ENCODE assay signal across 19 mouse cellular contexts in genomic region chr17:8225166-8225565, GRCm38 (mm10). TPM values are rescaled to one million over a fixed set of nuclear protein-coding genes. Genes with fewer than 3 reads are reported as not detected.
A peak's percentile ranks its signal among the peaks of the same experiment; 100 is the strongest.
DNase-seq lines count a peak whose midpoint lies in the region; ATAC-seq and TF ChIP-seq lines count a peak whose summit lies in the region.
"Had no signal": no experiment of that assay in that cellular context is flagged by ENCODE, and none has a peak within 500 bp of the region (broad histone marks: within the 10 kb centered on the region; RNA-seq: fewer than 3 reads in every experiment).

No protein-coding gene starts in this region.

- peaks cover 1% of the 10 kb centered on the region; the same call in 1 of the 2 replicates for H3K4me1 ChIP-seq in liver, adult 2 months (ENCODE audit: control insufficient read depth, insufficient read depth, low read length)
- H3K4me1 ChIP-seq in liver, embryonic 12.5 days: no peaks in the 10 kb centered on the region
- peaks cover 5% of the 10 kb centered on the region for H3K4me1 ChIP-seq in bone marrow, adult 2 months (ENCODE audit: control insufficient read depth, insufficient read depth, low read length)
- H3K4me1 ChIP-seq in cerebellum, adult 2 months (ENCODE audit: control insufficient read depth, insufficient read depth, low read length): no peaks in the 10 kb centered on the region
- H3K4me1 ChIP-seq: forebrain, embryonic 13.5 days; hindbrain, embryonic 13.5 days had no signal

- no peaks in the 10 kb centered on the region for H3K79me2 ChIP-seq in liver, adult 2 months (ENCODE audit: control insufficient read depth, insufficient read depth, low read length)

- no peak overlapping the region for H3K4me2 ChIP-seq in liver, embryonic 12.5 days
- H3K4me2 ChIP-seq: forebrain, embryonic 13.5 days; hindbrain, embryonic 13.5 days; kidney, embryonic 15.5 days had no signal

- WGBS in liver, adult 2 months: 80% methylated on average over 2 of the region's 2 CpGs
- 81% methylated on average over 2 of the region's 2 CpGs for WGBS in liver, embryonic 12.5 days (ENCODE audit: insufficient replicate concordance)
- WGBS in bone marrow, adult 2 months: 67% methylated on average over 2 of the region's 2 CpGs
- 95% methylated on average over 2 of the region's 2 CpGs for WGBS in cerebellum, adult 2 months

- no peak overlapping the region for H3K9ac ChIP-seq in liver, adult 2 months (ENCODE audit: low read depth, low read length)
- no peak overlapping the region for H3K9ac ChIP-seq in liver, embryonic 12.5 days
- H3K9ac ChIP-seq: forebrain, embryonic 13.5 days; hindbrain, embryonic 13.5 days; kidney, embryonic 15.5 days; liver, embryonic 14.5 days had no signal

- peak; percentile 10 for DNase-seq in liver, adult 2 months (ENCODE audit: extremely low read depth, low read depth, low spot score)
- DNase-seq in A20 (ENCODE audit: low read depth, low spot score): peak; percentile 57
- DNase-seq in cerebellum, adult 2 months: no peak
- no peak for DNase-seq in T-cell, adult 2 months (ENCODE audit: low spot score)
- DNase-seq: adrenal gland, adult 2 months; cerebellum, postnatal 10 days; gastrocnemius, postnatal 25 days; heart, postnatal 14 days; left cerebral cortex, postnatal 4 days; midbrain, embryonic 14.5 days had no signal

- H3K36me3 ChIP-seq in liver, adult 2 months (ENCODE audit: control insufficient read depth, insufficient read depth, low read length): no peaks in the 10 kb centered on the region
- H3K36me3 ChIP-seq in liver, embryonic 12.5 days: no peaks in the 10 kb centered on the region
- H3K36me3 ChIP-seq: heart, embryonic 10.5 days; hindbrain, embryonic 13.5 days; kidney, embryonic 15.5 days had no signal

- TF ChIP-seq CTCF in liver, adult 2 months (IDR thresholded peaks at IDR 0.05; ENCODE audit: low read depth, low read length): no peak
- no peak for TF ChIP-seq CTCF in bone marrow, adult 2 months (IDR thresholded peaks at IDR 0.05; ENCODE audit: control insufficient read depth, insufficient read depth, low read length)
- TF ChIP-seq CTCF in cerebellum, adult 2 months (IDR thresholded peaks at IDR 0.05; ENCODE audit: borderline replicate concordance, insufficient read depth, low read depth, low read length): no peak

- H3K9me3 ChIP-seq in liver, embryonic 12.5 days (replicated peaks): no peaks in the 10 kb centered on the region
- H3K9me3 ChIP-seq: forebrain, embryonic 13.5 days; heart, embryonic 10.5 days; hindbrain, embryonic 13.5 days; kidney, embryonic 15.5 days had no signal

- no peak for TF ChIP-seq POLR2A in liver, adult 2 months (IDR thresholded peaks at IDR 0.05; ENCODE audit: extremely low read depth, insufficient read depth, low read length)
- TF ChIP-seq POLR2A in bone marrow, adult 2 months (IDR thresholded peaks at IDR 0.05; ENCODE audit: borderline replicate concordance, control insufficient read depth, low read depth, low read length): no peak
- no peak for TF ChIP-seq POLR2A in cerebellum, adult 2 months (IDR thresholded peaks at IDR 0.05; ENCODE audit: borderline replicate concordance, insufficient read depth, low read length)

- H3K27ac ChIP-seq in liver, adult 2 months (replicated peaks; ENCODE audit: insufficient read depth, low read depth, low read length): no peak overlapping the region
- no peak overlapping the region for H3K27ac ChIP-seq in liver, embryonic 12.5 days
- H3K27ac ChIP-seq in bone marrow, adult 2 months (ENCODE audit: control insufficient read depth, insufficient read depth, low read depth, low read length, poor library complexity): peak overlapping the region; percentile 77; the same call in 1 of the 2 replicates
- no peak overlapping the region for H3K27ac ChIP-seq in cerebellum, adult 2 months (ENCODE audit: insufficient read depth, low read length)
- H3K27ac ChIP-seq: forebrain, embryonic 13.5 days; heart, embryonic 10.5 days; hindbrain, embryonic 13.5 days; kidney, embryonic 15.5 days; liver, embryonic 14.5 days had no signal

- no peak overlapping the region for H3K4me3 ChIP-seq in liver, adult 2 months (ENCODE audit: insufficient read depth, low read depth, low read length)
- H3K4me3 ChIP-seq in liver, embryonic 12.5 days: no peak overlapping the region
- H3K4me3 ChIP-seq in bone marrow, adult 2 months (replicated peaks; ENCODE audit: control insufficient read depth, low read depth, low read length): no peak overlapping the region
- no peak overlapping the region for H3K4me3 ChIP-seq in cerebellum, adult 2 months (replicated peaks; ENCODE audit: insufficient read depth, low read depth, low read length)
- H3K4me3 ChIP-seq: forebrain, embryonic 13.5 days; heart, embryonic 10.5 days; hindbrain, embryonic 13.5 days; kidney, embryonic 15.5 days had no signal

- ATAC-seq in liver, embryonic 12.5 days: no peak
- ATAC-seq in megakaryocyte progenitor cell, adult 5-6 weeks (replicated peaks; ENCODE audit: poor library complexity): peak; percentile 86
- ATAC-seq: forebrain, embryonic 13.5 days had no signal

- no peaks in the 10 kb centered on the region for H3K27me3 ChIP-seq in liver, adult 2 months (ENCODE audit: control insufficient read depth, insufficient read depth, low read length)
- H3K27me3 ChIP-seq in liver, embryonic 12.5 days (replicated peaks): 0 out of 2 replicates have a peak, but pooled peaks cover 3% of the 10 kb centered on the region
- H3K27me3 ChIP-seq in cerebellum, adult 2 months (ENCODE audit: control insufficient read depth, insufficient read depth, low read length): no peaks in the 10 kb centered on the region
- H3K27me3 ChIP-seq: forebrain, embryonic 13.5 days; hindbrain, embryonic 13.5 days; kidney, embryonic 15.5 days had no signal

RNA-seq across cellular contexts. Expression of gene Ccr6, which starts 10.7 kb away (rescaled TPM):
- 0.60 TPM in 1 of 2 replicates, not detected in the other for total RNA-seq in liver, adult 2 months (2014; rRNA removed)
- polyA plus RNA-seq in liver, adult 2 months (2012; rRNA removed): 0.17 and 0.20 TPM in 2 replicates
- polyA plus RNA-seq in liver, embryonic 12.5 days (2016; fragmentation: Nextera tagmentation; extraction: Ambion mirVana): 0.22 TPM in 1 of 2 replicates, not detected in the other
- polyA plus RNA-seq in bone marrow, adult 2 months (2011; ENCODE audit: insufficient read depth, insufficient read length, low replicate concordance, missing spikeins): not detected in 2 replicates
- total RNA-seq in megakaryocyte progenitor cell, adult 5-6 weeks (2015): not detected in 2 replicates
- not detected in 2 replicates for total RNA-seq in megakaryocyte progenitor cell, adult 5-6 weeks (2017)
- not detected in 2 replicates for polyA plus RNA-seq in cerebellum, adult 2 months (2012; rRNA removed)
- total RNA-seq: adrenal gland, adult 2 months; gastrocnemius, postnatal 25 days; heart, postnatal 14 days; left cerebral cortex, postnatal 4 days; MEL had no signal
- polyA plus RNA-seq: forebrain, embryonic 13.5 days; heart, embryonic 10.5 days; hindbrain, embryonic 13.5 days; kidney, embryonic 15.5 days; midbrain, embryonic 14.5 days had no signal

RNA-seq across cellular contexts. Expression of gene Mpc1, which starts 57.5 kb away (rescaled TPM):
- 690 and 762 TPM in 2 replicates for total RNA-seq in liver, adult 2 months (2014; rRNA removed)
- polyA plus RNA-seq in liver, adult 2 months (2012; rRNA removed): 305 and 352 TPM in 2 replicates
- polyA plus RNA-seq in liver, embryonic 12.5 days (2016; fragmentation: Nextera tagmentation; extraction: Ambion mirVana): 102 and 104 TPM in 2 replicates
- polyA plus RNA-seq in bone marrow, adult 2 months (2011; ENCODE audit: insufficient read depth, insufficient read length, low replicate concordance, missing spikeins): 26.7 and 40.1 TPM in 2 replicates
- 234 and 269 TPM in 2 replicates for total RNA-seq in megakaryocyte progenitor cell, adult 5-6 weeks (2015)
- total RNA-seq in megakaryocyte progenitor cell, adult 5-6 weeks (2017): 143 and 175 TPM in 2 replicates
- polyA plus RNA-seq in cerebellum, adult 2 months (2012; rRNA removed): 524 and 528 TPM in 2 replicates

RNA-seq across cellular contexts. Expression of gene Fgfr1op, which starts 59.9 kb away (rescaled TPM):
- total RNA-seq in liver, adult 2 months (2014; rRNA removed): 10.5 TPM in 2 replicates
- polyA plus RNA-seq in liver, adult 2 months (2012; rRNA removed): 1.8 and 2.1 TPM in 2 replicates
- polyA plus RNA-seq in liver, embryonic 12.5 days (2016; fragmentation: Nextera tagmentation; extraction: Ambion mirVana): 18.2 and 18.8 TPM in 2 replicates
- polyA plus RNA-seq in bone marrow, adult 2 months (2011; ENCODE audit: insufficient read depth, insufficient read length, low replicate concordance, missing spikeins): 23.3 and 24.2 TPM in 2 replicates
- 44.8 and 47.1 TPM in 2 replicates for total RNA-seq in megakaryocyte progenitor cell, adult 5-6 weeks (2015)
- total RNA-seq in megakaryocyte progenitor cell, adult 5-6 weeks (2017): 49.2 and 57.0 TPM in 2 replicates
- 19.3 and 20.5 TPM in 2 replicates for polyA plus RNA-seq in cerebellum, adult 2 months (2012; rRNA removed)

Comparison
In these comparisons a context has a peak if more than half of its experiments do, and no peak if none do; other contexts are left out.
1. DNase-seq: peak in liver, adult 2 months (single experiment) and A20 (single experiment); none in cerebellum, adult 2 months (0 of 2) and T-cell, adult 2 months (single experiment).